Mouse (Mus musculus): Measurements from ENCODE around the gene Sult2a2. TPM values are rescaled to one million over a fixed set of nuclear protein-coding genes. Genes with fewer than 3 reads are reported as not detected.

Sult2a2 gene
- not detected in 2 replicates for polyA plus RNA-seq (2015; fragmentation: Nextera tagmentation; extraction: Ambion mirVana)

DNA sequence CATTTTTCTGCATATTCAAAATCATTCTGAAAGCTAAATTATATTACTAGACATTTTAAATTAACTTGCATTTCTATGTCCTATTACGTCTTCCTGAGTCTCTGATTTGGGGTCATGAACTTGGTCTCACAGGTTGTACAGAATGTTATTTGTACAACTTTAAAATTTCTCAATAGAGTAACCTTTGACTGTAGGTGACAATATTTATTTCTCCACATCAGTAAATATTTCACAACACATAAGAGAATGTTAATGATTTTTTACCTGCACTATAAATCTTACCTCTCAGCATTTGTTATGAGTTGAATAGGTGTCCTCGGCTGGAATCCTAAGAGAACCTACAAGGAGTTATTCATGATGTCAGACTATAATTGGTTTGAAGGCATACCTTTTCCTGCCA, at the start of gene Sult2a2:
Sult2a2 (plus strand) TSS at position 301 of the 400 bp plus-strand sequence.

Other genes starting within 250 kb of the Sult2a2 start
- gene Bsph2, start 162.4 kb upstream of the Sult2a2 start, polyA plus RNA-seq (2015; fragmentation: Nextera tagmentation; extraction: Ambion mirVana), result not detected in 2 replicates
- not detected in 2 replicates for gene Sult2a5, start 109.5 kb upstream of the Sult2a2 start, polyA plus RNA-seq (2015; fragmentation: Nextera tagmentation; extraction: Ambion mirVana)
- not detected in 2 replicates for gene Sult2a1, start 103.9 kb downstream of the Sult2a2 start, polyA plus RNA-seq (2015; fragmentation: Nextera tagmentation; extraction: Ambion mirVana)

Measured in skeletal muscle tissue, postnatal 0 days (tissue).